Mouse (Mus musculus) heart, embryonic 11.5 days (tissue): ENCODE data around the gene Cdh22. TPM values are rescaled to one million over a fixed set of nuclear protein-coding genes. Genes with fewer than 3 reads are reported as not detected.

Experiments used
- ATAC-seq: fragments of 200-750 bp; cut with Nextera tagmentation; replicated peaks from 2 replicates; pipeline ENCODE4 v1.8.0; 2017; ENCODE audit warnings: moderate library complexity; ENCODE audit not compliant: insufficient number of reproducible peaks, low FRiP score, low TSS enrichment
- H3K27ac ChIP-seq: fragments of 300-500 bp; sonication (generic); 2 replicates; pipeline ENCODE4 v1.5.1; 2014; ENCODE audit warnings: mild to moderate bottlenecking, low read depth, low read length
- H3K27me3 ChIP-seq: fragments of 300-500 bp; sonication (generic); 2 replicates; pipeline ENCODE4 v1.6.1; 2014; ENCODE audit warnings: mild to moderate bottlenecking, low read length, mixed read lengths; ENCODE audit not compliant: control insufficient read depth, insufficient read depth
- H3K36me3 ChIP-seq: fragments of 300-500 bp; sonication (generic); 2 replicates; pipeline ENCODE4 v1.6.1; 2014; ENCODE audit warnings: mild to moderate bottlenecking, low read length, moderate library complexity, mixed read lengths; ENCODE audit not compliant: control insufficient read depth, insufficient read depth
- H3K4me1 ChIP-seq: fragments of 300-500 bp; sonication (generic); 2 replicates; pipeline ENCODE4 v1.6.1; 2014; ENCODE audit warnings: low read length; ENCODE audit not compliant: control insufficient read depth, insufficient read depth
- H3K4me2 ChIP-seq: fragments of 300-500 bp; sonication (generic); 2 replicates; pipeline ENCODE4 v1.6.1; 2014; ENCODE audit warnings: mild to moderate bottlenecking, moderate library complexity
- H3K4me3 ChIP-seq: fragments of 300-500 bp; sonication (generic); 2 replicates; pipeline ENCODE4 v1.5.1; 2014; ENCODE audit warnings: low read depth, low read length
- H3K9ac ChIP-seq: fragments of 300-500 bp; sonication (generic); 2 replicates; pipeline ENCODE4 v1.6.1; 2014; ENCODE audit warnings: mild to moderate bottlenecking, low read depth, low read length, moderate library complexity
- H3K9me3 ChIP-seq: fragments of 300-500 bp; sonication (generic); replicated peaks from 2 replicates; pipeline ENCODE4 v1.6.1; 2016; ENCODE audit warnings: low read length; ENCODE audit not compliant: control insufficient read depth
- WGBS: fragments of 180-500 bp; shearing (Covaris S2); extraction: QIAGEN DNeasy Blood & Tissue Kit; methylation state at CpG from one replicate; pipeline ENCODE4 v1.1.7; 2014; ENCODE audit not compliant: insufficient replicate concordance; 5-methylcytosine and 5-hydroxymethylcytosine counted together
- polyA plus RNA-seq: library from polyadenylated mRNA; unstranded; fragments of >200 nt; fragmentation: Nextera tagmentation; extraction: Ambion mirVana; gene quantifications from 2 replicates; pipeline ENCODE4 v1.2.1, GENCODE M21; 2014

Gene Cdh22
- polyA plus RNA-seq: 0.06 and 0.16 TPM in 2 replicates

- peak within 1 kb of the TSS; percentile 96 for H3K4me2 ChIP-seq
- H3K9ac ChIP-seq: peak within 1 kb of the TSS; percentile 60; the same call in 1 of the 2 replicates
- no peaks in the 10 kb centered on the region for H3K9me3 ChIP-seq
- WGBS: 1% methylated on average over 23 of the region's 60 CpGs
- H3K36me3 ChIP-seq: no peaks in the 10 kb centered on the region
- peaks cover 11% of the 10 kb centered on the region for H3K4me1 ChIP-seq
- peaks cover 99% of the 10 kb centered on the region for H3K27me3 ChIP-seq
- H3K27ac ChIP-seq: no peak within 1 kb of the TSS
- peak within 1 kb of the TSS; percentile 55 for H3K4me3 ChIP-seq
- peak; percentile 35; the same call in 1 of the 2 replicates for ATAC-seq
These were observed at the start of gene Cdh22 for GRCm38 (mm10) chr2:165234613-165235291. Gene Cdh22, minus strand, starts transcription at chr2:165234853.

- no peak for ATAC-seq
- no peaks in the 10 kb centered on the region for H3K27me3 ChIP-seq
- WGBS: 81% methylated on average over 7 of the region's 7 CpGs
- no peak overlapping the region for H3K4me3 ChIP-seq
- H3K4me1 ChIP-seq: peaks cover 16% of the 10 kb centered on the region
- H3K9ac ChIP-seq: no peak overlapping the region
- no peak overlapping the region for H3K27ac ChIP-seq
- H3K36me3 ChIP-seq: no peaks in the 10 kb centered on the region; the same call in 1 of the 2 replicates
- no peaks in the 10 kb centered on the region for H3K9me3 ChIP-seq
- no peak overlapping the region for H3K4me2 ChIP-seq
These were observed 49.7 kb upstream of the Cdh22 start for GRCm38 (mm10) chr2:165284377-165284776.

- Histone ChIP-seq H3K4me1 (peaks cover 16% of the 10 kb centered on the region), H3K36me3 (no peaks in the 10 kb centered on the region; the same call in 1 of the 2 replicates), H3K4me2 (no peak overlapping the region), H3K4me3 (no peak overlapping the region), H3K27me3 (no peaks in the 10 kb centered on the region), H3K9me3 (no peaks in the 10 kb centered on the region), H3K9ac (no peak overlapping the region), H3K27ac (no peak overlapping the region)
- WGBS: 90% methylated on average over 3 of the region's 3 CpGs
- ATAC-seq: no peak
These were observed 49.0 kb upstream of the Cdh22 start for GRCm38 (mm10) chr2:165283644-165284043.

GRCm38 (mm10) chr2:165281779-165282311, 47.2 kb upstream of the Cdh22 start:
- H3K27ac ChIP-seq: no peak overlapping the region
- no peak for ATAC-seq
- H3K4me1 ChIP-seq: peaks cover 5% of the 10 kb centered on the region
- no peaks in the 10 kb centered on the region for H3K27me3 ChIP-seq
- H3K36me3 ChIP-seq: no peaks in the 10 kb centered on the region; the same call in 1 of the 2 replicates
- WGBS: 59% methylated on average over 6 of the region's 6 CpGs
- no peak overlapping the region for H3K4me3 ChIP-seq
- H3K4me2 ChIP-seq: no peak overlapping the region
- no peaks in the 10 kb centered on the region for H3K9me3 ChIP-seq
- H3K9ac ChIP-seq: no peak overlapping the region

- Histone ChIP-seq H3K27me3 (no peaks in the 10 kb centered on the region), H3K4me1 (no peaks in the 10 kb centered on the region), H3K4me3 (no peak overlapping the region), H3K27ac (no peak overlapping the region), H3K9ac (no peak overlapping the region), H3K9me3 (no peaks in the 10 kb centered on the region), H3K4me2 (no peak overlapping the region), H3K36me3 (no peaks in the 10 kb centered on the region; the same call in 1 of the 2 replicates)
- WGBS: 58% methylated on average over 10 of the region's 10 CpGs
- ATAC-seq: no peak
These were observed 44.7 kb upstream of the Cdh22 start for GRCm38 (mm10) chr2:165279351-165279750.

- H3K36me3 ChIP-seq: no peaks in the 10 kb centered on the region
- H3K4me1 ChIP-seq: no peaks in the 10 kb centered on the region
- H3K27me3 ChIP-seq: no peaks in the 10 kb centered on the region
- no peak for ATAC-seq
- H3K4me2 ChIP-seq: no peak overlapping the region
- no peak overlapping the region for H3K9ac ChIP-seq
- 80% methylated on average over 5 of the region's 5 CpGs for WGBS
- no peak overlapping the region for H3K4me3 ChIP-seq
- H3K9me3 ChIP-seq: no peaks in the 10 kb centered on the region
- no peak overlapping the region for H3K27ac ChIP-seq
These were observed 42.6 kb upstream of the Cdh22 start for GRCm38 (mm10) chr2:165277188-165277740.

GRCm38 (mm10) chr2:165275824-165276223, 41.2 kb upstream of the Cdh22 start:
- Histone ChIP-seq H3K9me3 (no peaks in the 10 kb centered on the region), H3K27ac (no peak overlapping the region), H3K4me1 (peaks cover 4% of the 10 kb centered on the region; the same call in 1 of the 2 replicates), H3K36me3 (no peaks in the 10 kb centered on the region), H3K9ac (no peak overlapping the region), H3K4me3 (no peak overlapping the region), H3K27me3 (no peaks in the 10 kb centered on the region), H3K4me2 (no peak overlapping the region)
- ATAC-seq: no peak
- WGBS: 32% methylated on average over 8 of the region's 8 CpGs

GRCm38 (mm10) chr2:165275124-165275640, 40.5 kb upstream of the Cdh22 start:
- WGBS: 49% methylated on average over 8 of the region's 8 CpGs
- H3K9ac ChIP-seq: no peak overlapping the region
- no peak for ATAC-seq
- no peak overlapping the region for H3K4me2 ChIP-seq
- H3K9me3 ChIP-seq: no peaks in the 10 kb centered on the region
- H3K4me1 ChIP-seq: peaks cover 4% of the 10 kb centered on the region; the same call in 1 of the 2 replicates
- no peaks in the 10 kb centered on the region for H3K27me3 ChIP-seq
- H3K27ac ChIP-seq: no peak overlapping the region
- no peaks in the 10 kb centered on the region for H3K36me3 ChIP-seq
- H3K4me3 ChIP-seq: no peak overlapping the region
